Mouse (Mus musculus) cortical plate, adult 2 months (tissue): Measurements from ENCODE around the gene Abl2.
A peak's percentile ranks its signal among the peaks of the same experiment; 100 is the strongest.

Experiments
- CTCF ChIP-seq: fragments of 200-500 bp; IDR thresholded peaks from 2 replicates; pipeline ENCODE4 v1.5.1; 2011; ENCODE audit warnings: mild to moderate bottlenecking, control low read depth, low read length; ENCODE audit not compliant: insufficient read depth; ENCODE audit errors: extremely low read depth
- POLR2A ChIP-seq: fragments of 200-500 bp; IDR thresholded peaks from 2 replicates; pipeline ENCODE4 v1.6.1; 2011; ENCODE audit warnings: mild to moderate bottlenecking, low read length, control low read depth; ENCODE audit not compliant: insufficient read depth; ENCODE audit errors: extremely low read depth

DNA sequence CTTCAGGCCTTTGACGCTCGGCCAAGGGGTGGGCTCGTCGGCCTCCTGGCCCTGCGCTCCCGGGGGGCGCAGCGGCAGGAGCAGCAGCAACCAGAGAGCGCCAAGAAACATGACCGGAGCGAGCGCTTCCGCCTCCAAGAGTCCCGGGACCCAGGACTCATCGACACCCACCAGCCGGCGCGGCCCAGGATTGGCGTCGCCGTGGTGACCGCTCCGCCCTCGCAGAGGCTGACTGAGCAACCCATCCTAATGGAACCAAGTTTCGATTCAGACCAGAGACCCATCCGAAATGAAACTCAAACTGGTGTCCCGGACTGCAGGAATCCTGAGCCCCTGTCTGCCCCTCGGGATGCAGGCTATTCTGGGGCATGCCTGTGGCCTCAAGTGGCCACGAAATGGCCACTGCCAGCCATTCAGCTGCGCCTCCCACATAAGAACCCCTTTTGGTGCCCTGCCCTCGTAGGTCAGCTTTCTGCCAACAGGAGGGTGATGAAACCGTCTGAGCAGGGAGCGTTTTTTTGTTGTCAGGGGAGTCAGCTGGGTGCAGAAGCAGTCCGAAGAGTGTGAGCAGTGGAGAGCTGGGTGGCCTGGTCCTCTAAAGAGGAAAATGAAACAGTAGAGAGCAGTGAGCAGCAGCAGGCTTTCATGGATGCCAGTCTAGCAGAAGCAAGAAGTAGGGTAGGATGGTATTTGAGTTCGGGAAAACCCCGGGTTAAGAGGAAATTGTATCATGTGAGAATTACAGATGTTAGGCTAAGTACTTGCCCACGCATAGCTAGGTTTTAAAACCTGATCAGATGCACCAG, 115.8 kb downstream of the Abl2 start, which contains the start of gene Tor3a:
- TF ChIP-seq POLR2A = 0 out of 2 replicates have a peak, but pooled peaks have one; percentile 15
- TF ChIP-seq CTCF = no peak
